Mouse (Mus musculus) stomach, postnatal 0 days (tissue): ENCODE data around the gene Fam183b.

Source experiments
- CTCF ChIP-seq: IDR thresholded peaks from 2 replicates; pipeline ENCODE4 v1.5.1; 2016; ENCODE audit warnings: antibody characterized with exemption, low read depth, mild to moderate bottlenecking, moderate library complexity
- EP300 ChIP-seq: optimal IDR thresholded peaks from 2 replicates; pipeline ENCODE3; 2016; ENCODE audit warnings: antibody characterized with exemption

GRCm38 (mm10) chr11:58829764-58830163 is 28.0 kb upstream of the Fam183b start:
- TF ChIP-seq CTCF: no peak
- no peak for TF ChIP-seq EP300
